Mouse (Mus musculus): Measurements from ENCODE around the gene Tnnt3. TPM values are rescaled to one million over a fixed set of nuclear protein-coding genes. Genes with fewer than 3 reads are reported as not detected.

Gene Tnnt3
- polyA plus RNA-seq, 1 experiment: 48.3 TPM

GRCm38 (mm10) chr7:142537879-142538278 lies 39.2 kb downstream of the Tnnt3 start:
- H3K36me3 ChIP-seq (ENCODE audit: control insufficient read depth, insufficient read depth, low read length): no peaks in the 10 kb centered on the region
- no peaks in the 10 kb centered on the region for H3K27me3 ChIP-seq (replicated peaks; ENCODE audit: control insufficient read depth, insufficient read depth, low read length)
- TF ChIP-seq POLR2A (IDR thresholded peaks at IDR 0.05; ENCODE audit: low read depth, low read length): no peak
- peak; percentile 59 for TF ChIP-seq CTCF (conservative IDR thresholded peaks at IDR 0.05; ENCODE audit: insufficient read depth, insufficient read length, low read depth, low read length)
- 18% methylated on average over 6 of the region's 6 CpGs for WGBS
- H3K4me1 ChIP-seq (ENCODE audit: control insufficient read depth, insufficient read depth, low read length): no peaks in the 10 kb centered on the region
- no peak overlapping the region for H3K4me3 ChIP-seq (ENCODE audit: insufficient read depth, low read depth, low read length)
- no peak overlapping the region for H3K27ac ChIP-seq (ENCODE audit: insufficient read depth, low read depth, low read length)
- DNase-seq: peak; percentile 38

GRCm38 (mm10) chr7:142538291-142538690 lies 39.7 kb downstream of the Tnnt3 start:
- TF ChIP-seq CTCF (conservative IDR thresholded peaks at IDR 0.05; ENCODE audit: insufficient read depth, insufficient read length, low read depth, low read length) (no peak), POLR2A (IDR thresholded peaks at IDR 0.05; ENCODE audit: low read depth, low read length) (no peak)
- Histone ChIP-seq H3K27ac (ENCODE audit: insufficient read depth, low read depth, low read length) (no peak overlapping the region), H3K4me3 (ENCODE audit: insufficient read depth, low read depth, low read length) (no peak overlapping the region), H3K4me1 (ENCODE audit: control insufficient read depth, insufficient read depth, low read length) (no peaks in the 10 kb centered on the region), H3K27me3 (replicated peaks; ENCODE audit: control insufficient read depth, insufficient read depth, low read length) (no peaks in the 10 kb centered on the region), H3K36me3 (ENCODE audit: control insufficient read depth, insufficient read depth, low read length) (no peaks in the 10 kb centered on the region)
- no peak for DNase-seq
- 86% methylated on average over 4 of the region's 4 CpGs for WGBS

GRCm38 (mm10) chr7:142538766-142539165 lies 40.1 kb downstream of the Tnnt3 start:
- Histone ChIP-seq H3K4me3 (ENCODE audit: insufficient read depth, low read depth, low read length) (no peak overlapping the region), H3K27ac (ENCODE audit: insufficient read depth, low read depth, low read length) (no peak overlapping the region), H3K4me1 (ENCODE audit: control insufficient read depth, insufficient read depth, low read length) (no peaks in the 10 kb centered on the region), H3K27me3 (replicated peaks; ENCODE audit: control insufficient read depth, insufficient read depth, low read length) (no peaks in the 10 kb centered on the region), H3K36me3 (ENCODE audit: control insufficient read depth, insufficient read depth, low read length) (no peaks in the 10 kb centered on the region)
- DNase-seq: no peak
- 62% methylated on average over 6 of the region's 6 CpGs for WGBS
- TF ChIP-seq POLR2A (IDR thresholded peaks at IDR 0.05; ENCODE audit: low read depth, low read length): no peak

GRCm38 (mm10) chr7:142539828-142540227 lies 41.2 kb downstream of the Tnnt3 start:
- no peak for DNase-seq
- H3K4me1 ChIP-seq (ENCODE audit: control insufficient read depth, insufficient read depth, low read length): no peaks in the 10 kb centered on the region
- no peak overlapping the region for H3K27ac ChIP-seq (ENCODE audit: insufficient read depth, low read depth, low read length)
- no peaks in the 10 kb centered on the region for H3K27me3 ChIP-seq (replicated peaks; ENCODE audit: control insufficient read depth, insufficient read depth, low read length)
- 83% methylated on average over 8 of the region's 8 CpGs for WGBS
- TF ChIP-seq CTCF (conservative IDR thresholded peaks at IDR 0.05; ENCODE audit: insufficient read depth, insufficient read length, low read depth, low read length): no peak
- TF ChIP-seq POLR2A (IDR thresholded peaks at IDR 0.05; ENCODE audit: low read depth, low read length): no peak
- H3K4me3 ChIP-seq (ENCODE audit: insufficient read depth, low read depth, low read length): no peak overlapping the region
- H3K36me3 ChIP-seq (ENCODE audit: control insufficient read depth, insufficient read depth, low read length): no peaks in the 10 kb centered on the region

- Histone ChIP-seq H3K4me3 (ENCODE audit: insufficient read depth, low read depth, low read length) (no peak overlapping the region), H3K27ac (ENCODE audit: insufficient read depth, low read depth, low read length) (no peak overlapping the region), H3K4me1 (ENCODE audit: control insufficient read depth, insufficient read depth, low read length) (no peaks in the 10 kb centered on the region), H3K27me3 (replicated peaks; ENCODE audit: control insufficient read depth, insufficient read depth, low read length) (no peaks in the 10 kb centered on the region), H3K36me3 (ENCODE audit: control insufficient read depth, insufficient read depth, low read length) (no peaks in the 10 kb centered on the region)
- 59% methylated on average over 11 of the region's 11 CpGs for WGBS
- no peak for DNase-seq
- TF ChIP-seq POLR2A (IDR thresholded peaks at IDR 0.05; ENCODE audit: low read depth, low read length) (no peak), CTCF (conservative IDR thresholded peaks at IDR 0.05; ENCODE audit: insufficient read depth, insufficient read length, low read depth, low read length) (no peak)
Observed at GRCm38 (mm10) chr7:142542771-142543303, 44.2 kb downstream of the Tnnt3 start.

- WGBS: 85% methylated on average over 7 of the region's 7 CpGs
- Histone ChIP-seq H3K4me3 (ENCODE audit: insufficient read depth, low read depth, low read length) (no peak overlapping the region), H3K27me3 (replicated peaks; ENCODE audit: control insufficient read depth, insufficient read depth, low read length) (no peaks in the 10 kb centered on the region), H3K4me1 (ENCODE audit: control insufficient read depth, insufficient read depth, low read length) (no peaks in the 10 kb centered on the region), H3K36me3 (ENCODE audit: control insufficient read depth, insufficient read depth, low read length) (no peaks in the 10 kb centered on the region), H3K27ac (ENCODE audit: insufficient read depth, low read depth, low read length) (no peak overlapping the region)
- TF ChIP-seq CTCF (conservative IDR thresholded peaks at IDR 0.05; ENCODE audit: insufficient read depth, insufficient read length, low read depth, low read length) (no peak), POLR2A (IDR thresholded peaks at IDR 0.05; ENCODE audit: low read depth, low read length) (no peak)
- DNase-seq: no peak
Observed at GRCm38 (mm10) chr7:142545967-142546366, 47.3 kb downstream of the Tnnt3 start.

- Histone ChIP-seq H3K4me1 (ENCODE audit: control insufficient read depth, insufficient read depth, low read length) (no peaks in the 10 kb centered on the region), H3K27me3 (replicated peaks; ENCODE audit: control insufficient read depth, insufficient read depth, low read length) (no peaks in the 10 kb centered on the region), H3K27ac (ENCODE audit: insufficient read depth, low read depth, low read length) (no peak overlapping the region), H3K4me3 (ENCODE audit: insufficient read depth, low read depth, low read length) (no peak overlapping the region), H3K36me3 (ENCODE audit: control insufficient read depth, insufficient read depth, low read length) (no peaks in the 10 kb centered on the region)
- TF ChIP-seq POLR2A (IDR thresholded peaks at IDR 0.05; ENCODE audit: low read depth, low read length) (no peak), CTCF (conservative IDR thresholded peaks at IDR 0.05; ENCODE audit: insufficient read depth, insufficient read length, low read depth, low read length) (no peak)
- DNase-seq: no peak
- WGBS: 53% methylated on average over 2 of the region's 2 CpGs
Observed at GRCm38 (mm10) chr7:142547874-142548273, 49.2 kb downstream of the Tnnt3 start.

Data from kidney, adult 2 months (tissue).